Comparison of ENCODE assay signal across 21 mouse cellular contexts in genomic region chr14:87146704-87147103, GRCm38 (mm10). TPM values are rescaled to one million over a fixed set of nuclear protein-coding genes. Genes with fewer than 3 reads are reported as not detected.
DNase-seq lines count a peak whose midpoint lies in the region; ATAC-seq lines count a peak whose summit lies in the region.
"Had no signal": no experiment of that assay in that cellular context is flagged by ENCODE, and none has a peak within 500 bp of the region (broad histone marks: within the 10 kb centered on the region; RNA-seq: fewer than 3 reads in every experiment).

No protein-coding gene starts in this region.

- H3K9me3 ChIP-seq in forebrain, embryonic 10.5 days: no peaks in the 10 kb centered on the region
- no peaks in the 10 kb centered on the region for H3K9me3 ChIP-seq in forebrain, embryonic 13.5 days (replicated peaks)
- H3K9me3 ChIP-seq in kidney, embryonic 14.5 days (ENCODE audit: control insufficient read depth, low read length): no peaks in the 10 kb centered on the region
- H3K9me3 ChIP-seq in midbrain, embryonic 15.5 days: no peaks in the 10 kb centered on the region
- H3K9me3 ChIP-seq in midbrain, embryonic 10.5 days (replicated peaks): no peaks in the 10 kb centered on the region
- H3K9me3 ChIP-seq in stomach, embryonic 15.5 days: no peaks in the 10 kb centered on the region
- no peaks in the 10 kb centered on the region for H3K9me3 ChIP-seq in limb, embryonic 10.5 days (replicated peaks)
- H3K9me3 ChIP-seq: embryonic facial prominence, embryonic 12.5 days; hindbrain, embryonic 10.5 days; neural tube, embryonic 12.5 days had no signal

- no peaks in the 10 kb centered on the region for H3K27me3 ChIP-seq in forebrain, embryonic 10.5 days (ENCODE audit: poor library complexity, severe bottlenecking)
- no peaks in the 10 kb centered on the region for H3K27me3 ChIP-seq in forebrain, embryonic 13.5 days
- H3K27me3 ChIP-seq in kidney, embryonic 14.5 days (ENCODE audit: control insufficient read depth, insufficient read depth, low read length): no peaks in the 10 kb centered on the region
- H3K27me3 ChIP-seq in midbrain, embryonic 15.5 days (replicated peaks): no peaks in the 10 kb centered on the region
- no peaks in the 10 kb centered on the region for H3K27me3 ChIP-seq in midbrain, embryonic 10.5 days (ENCODE audit: low read depth, poor library complexity, severe bottlenecking)
- no peaks in the 10 kb centered on the region for H3K27me3 ChIP-seq in stomach, embryonic 15.5 days (replicated peaks)
- no peaks in the 10 kb centered on the region for H3K27me3 ChIP-seq in limb, embryonic 10.5 days (ENCODE audit: low read depth, poor library complexity, severe bottlenecking)
- H3K27me3 ChIP-seq: embryonic facial prominence, embryonic 12.5 days; neural tube, embryonic 12.5 days; Patski had no signal

- 16% methylated on average over 3 of the region's 3 CpGs for WGBS in forebrain, embryonic 10.5 days
- 23% methylated on average over 3 of the region's 3 CpGs for WGBS in forebrain, embryonic 13.5 days
- WGBS in kidney, embryonic 14.5 days: 52% methylated on average over 3 of the region's 3 CpGs
- WGBS in midbrain, embryonic 15.5 days: 12% methylated on average over 3 of the region's 3 CpGs
- 23% methylated on average over 3 of the region's 3 CpGs for WGBS in midbrain, embryonic 10.5 days
- 50% methylated on average over 3 of the region's 3 CpGs for WGBS in stomach, embryonic 15.5 days
- WGBS in limb, embryonic 10.5 days: 44% methylated on average over 3 of the region's 3 CpGs

- no peak overlapping the region for H3K4me2 ChIP-seq in forebrain, embryonic 13.5 days
- no peak overlapping the region for H3K4me2 ChIP-seq in kidney, embryonic 14.5 days (replicated peaks; ENCODE audit: low read depth, low read length)
- H3K4me2 ChIP-seq in midbrain, embryonic 15.5 days: no peak overlapping the region
- no peak overlapping the region for H3K4me2 ChIP-seq in stomach, embryonic 15.5 days
- H3K4me2 ChIP-seq: embryonic facial prominence, embryonic 12.5 days; neural tube, embryonic 12.5 days had no signal

- no peaks in the 10 kb centered on the region for H3K36me3 ChIP-seq in forebrain, embryonic 10.5 days (replicated peaks)
- no peaks in the 10 kb centered on the region for H3K36me3 ChIP-seq in forebrain, embryonic 13.5 days (ENCODE audit: poor library complexity, severe bottlenecking)
- H3K36me3 ChIP-seq in kidney, embryonic 14.5 days (ENCODE audit: control insufficient read depth, insufficient read depth, low read length): no peaks in the 10 kb centered on the region
- no peaks in the 10 kb centered on the region for H3K36me3 ChIP-seq in midbrain, embryonic 15.5 days (replicated peaks)
- H3K36me3 ChIP-seq in midbrain, embryonic 10.5 days: no peaks in the 10 kb centered on the region
- H3K36me3 ChIP-seq in stomach, embryonic 15.5 days: no peaks in the 10 kb centered on the region
- no peaks in the 10 kb centered on the region for H3K36me3 ChIP-seq in limb, embryonic 10.5 days
- H3K36me3 ChIP-seq: embryonic facial prominence, embryonic 12.5 days; hindbrain, embryonic 10.5 days; neural tube, embryonic 12.5 days had no signal

- no peak overlapping the region for H3K9ac ChIP-seq in forebrain, embryonic 13.5 days
- H3K9ac ChIP-seq in kidney, embryonic 14.5 days (ENCODE audit: low read depth, low read length): no peak overlapping the region
- H3K9ac ChIP-seq in midbrain, embryonic 15.5 days: no peak overlapping the region
- no peak overlapping the region for H3K9ac ChIP-seq in stomach, embryonic 15.5 days
- H3K9ac ChIP-seq: embryonic facial prominence, embryonic 12.5 days; liver, postnatal 0 days; neural tube, embryonic 12.5 days had no signal

- H3K4me1 ChIP-seq in forebrain, embryonic 10.5 days: peaks cover 18% of the 10 kb centered on the region
- peaks cover 1% of the 10 kb centered on the region for H3K4me1 ChIP-seq in forebrain, embryonic 13.5 days
- H3K4me1 ChIP-seq in kidney, embryonic 14.5 days (ENCODE audit: control insufficient read depth, insufficient read depth, low read length): no peaks in the 10 kb centered on the region
- no peaks in the 10 kb centered on the region for H3K4me1 ChIP-seq in midbrain, embryonic 15.5 days
- H3K4me1 ChIP-seq in midbrain, embryonic 10.5 days: peaks cover 16% of the 10 kb centered on the region
- no peaks in the 10 kb centered on the region for H3K4me1 ChIP-seq in stomach, embryonic 15.5 days
- H3K4me1 ChIP-seq in limb, embryonic 10.5 days: no peaks in the 10 kb centered on the region
- H3K4me1 ChIP-seq: embryonic facial prominence, embryonic 12.5 days; neural tube, embryonic 12.5 days had no signal

- no peak overlapping the region for H3K4me3 ChIP-seq in forebrain, embryonic 10.5 days
- H3K4me3 ChIP-seq in forebrain, embryonic 13.5 days: no peak overlapping the region
- H3K4me3 ChIP-seq in kidney, embryonic 14.5 days (ENCODE audit: low read length): no peak overlapping the region
- H3K4me3 ChIP-seq in midbrain, embryonic 15.5 days: no peak overlapping the region
- H3K4me3 ChIP-seq in midbrain, embryonic 10.5 days: no peak overlapping the region
- H3K4me3 ChIP-seq in stomach, embryonic 15.5 days (replicated peaks): no peak overlapping the region
- H3K4me3 ChIP-seq in limb, embryonic 10.5 days: no peak overlapping the region
- H3K4me3 ChIP-seq: embryonic facial prominence, embryonic 12.5 days; hindbrain, embryonic 10.5 days; neural tube, embryonic 12.5 days had no signal

- no peak; the same call in 1 of the 2 replicates for ATAC-seq in forebrain, embryonic 13.5 days
- peak; percentile 32; the same call in 1 of the 2 replicates for ATAC-seq in kidney, embryonic 14.5 days (ENCODE audit: low FRiP score, low TSS enrichment)
- peak; percentile 38; the same call in 1 of the 2 replicates for ATAC-seq in midbrain, embryonic 15.5 days (replicated peaks)
- peak; percentile 83 for ATAC-seq in stomach, embryonic 15.5 days (ENCODE audit: insufficient read depth, low FRiP score, low read depth)
- ATAC-seq: activated CD4-positive, CD25-positive, alpha-beta regulatory T cell, adult 4 months; liver, postnatal 0 days; Patski had no signal

- H3K27ac ChIP-seq in forebrain, embryonic 10.5 days: 0 out of 2 replicates have a peak overlapping the region, but pooled peaks have one; percentile 2
- no peak overlapping the region for H3K27ac ChIP-seq in forebrain, embryonic 13.5 days
- H3K27ac ChIP-seq in kidney, embryonic 14.5 days (ENCODE audit: low read depth, low read length): no peak overlapping the region
- H3K27ac ChIP-seq in midbrain, embryonic 15.5 days: no peak overlapping the region
- no peak overlapping the region for H3K27ac ChIP-seq in midbrain, embryonic 10.5 days (replicated peaks)
- no peak overlapping the region for H3K27ac ChIP-seq in stomach, embryonic 15.5 days
- no peak overlapping the region for H3K27ac ChIP-seq in limb, embryonic 10.5 days
- H3K27ac ChIP-seq: embryonic facial prominence, embryonic 12.5 days; hindbrain, embryonic 10.5 days; neural tube, embryonic 12.5 days had no signal

- DNase-seq in forebrain, embryonic 10.5 days (ENCODE audit: extremely low spot score, low spot score): no peak
- DNase-seq in kidney, adult 9 months: no peak
- DNase-seq in midbrain, embryonic 10.5 days (ENCODE audit: low spot score): no peak
- no peak for DNase-seq in limb, embryonic 10.5 days (ENCODE audit: low spot score)
- DNase-seq: adrenal gland, postnatal 14 days; cerebellum, adult 9-11 months; gastrocnemius, postnatal 36 days; kidney, postnatal 25 days; left cerebral cortex, postnatal 4 days; liver, postnatal 0 days; spleen, adult 18-20 months had no signal

RNA-seq across cellular contexts. Expression of gene Diaph3, which starts 5.7 kb away (rescaled TPM):
- 12.7 and 14.0 TPM in 2 replicates for polyA plus RNA-seq in forebrain, embryonic 10.5 days (2016; fragmentation: Nextera tagmentation; extraction: Ambion mirVana)
- polyA plus RNA-seq in forebrain, embryonic 13.5 days (2015; fragmentation: Nextera tagmentation; extraction: Ambion mirVana): 8.4 and 10.9 TPM in 2 replicates
- 13.8 and 22.4 TPM in 2 replicates for polyA plus RNA-seq in kidney, embryonic 14.5 days (2014; fragmentation: Nextera tagmentation; extraction: Ambion mirVana)
- 3.4 and 3.8 TPM in 2 replicates for polyA plus RNA-seq in midbrain, embryonic 15.5 days (2015; fragmentation: Nextera tagmentation; extraction: Ambion mirVana)
- polyA plus RNA-seq in midbrain, embryonic 10.5 days (2016; fragmentation: Nextera tagmentation; extraction: Ambion mirVana): 10.5 and 12.1 TPM in 2 replicates
- polyA plus RNA-seq in stomach, embryonic 15.5 days (2015; fragmentation: Nextera tagmentation; extraction: Ambion mirVana): 10.9 and 12.8 TPM in 2 replicates
- 10.7 and 12.6 TPM in 2 replicates for polyA plus RNA-seq in limb, embryonic 10.5 days (2016; fragmentation: Nextera tagmentation; extraction: Ambion mirVana)
- polyA plus RNA-seq: liver, adult 2 months had no signal
